Mouse (Mus musculus) heart, postnatal 0 days (tissue): ENCODE measurements around the gene Sik3.

ENCODE experiments used
- CTCF ChIP-seq: IDR thresholded peaks from 2 replicates; pipeline ENCODE4 v1.5.1; 2016; ENCODE audit warnings: antibody characterized with exemption, control low read depth, low read depth
- EP300 ChIP-seq: IDR thresholded peaks from 2 replicates; pipeline ENCODE4 v1.6.1; 2016; ENCODE audit warnings: antibody characterized with exemption, low read depth

- no peak for TF ChIP-seq CTCF
- no peak for TF ChIP-seq EP300
Observed at GRCm38 (mm10) chr9:46009669-46009983, 3.0 kb upstream of the Sik3 start.
